Mouse (Mus musculus) urinary bladder, postnatal 25 days (tissue): ENCODE measurements around the gene Slc22a30.
"Not testable (repeated sequence)": the region's sequence is repeated elsewhere in the genome, so short reads cannot be mapped to it uniquely, and the experiment has no call there.

ENCODE experiments used
- DNase-seq: peaks from one replicate; pipeline ENCODE4 v3.0.0; 2022; ENCODE audit warnings: low spot score

Slc22a30 gene

GRCm38 (mm10) chr19:8405011-8405410 is at the start of gene Slc22a30:
TSS of gene Slc22a30 (minus strand) at chr19:8405111.
- DNase-seq, result not testable (repeated sequence)

DNA sequence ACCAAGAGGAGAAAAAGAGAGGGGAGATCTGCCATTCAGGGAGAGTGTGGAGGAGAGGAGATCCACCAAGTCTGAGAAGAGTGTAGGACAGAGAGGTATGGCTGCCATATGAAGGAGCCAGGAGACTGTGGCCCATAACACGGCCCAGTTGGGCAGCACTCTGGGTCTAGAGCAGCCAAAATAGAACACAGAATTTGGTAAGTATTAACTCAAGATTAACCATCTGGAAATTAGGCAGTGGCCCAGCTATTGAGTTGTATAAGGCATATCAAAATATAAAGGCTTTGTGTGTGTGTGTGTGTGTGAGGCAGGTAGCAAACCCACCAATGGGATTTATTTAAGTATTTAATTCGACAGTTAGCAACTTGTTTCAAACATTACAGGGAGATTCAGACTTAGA is 43.4 kb upstream of the Slc22a30 start:
- no peak for DNase-seq

DNA sequence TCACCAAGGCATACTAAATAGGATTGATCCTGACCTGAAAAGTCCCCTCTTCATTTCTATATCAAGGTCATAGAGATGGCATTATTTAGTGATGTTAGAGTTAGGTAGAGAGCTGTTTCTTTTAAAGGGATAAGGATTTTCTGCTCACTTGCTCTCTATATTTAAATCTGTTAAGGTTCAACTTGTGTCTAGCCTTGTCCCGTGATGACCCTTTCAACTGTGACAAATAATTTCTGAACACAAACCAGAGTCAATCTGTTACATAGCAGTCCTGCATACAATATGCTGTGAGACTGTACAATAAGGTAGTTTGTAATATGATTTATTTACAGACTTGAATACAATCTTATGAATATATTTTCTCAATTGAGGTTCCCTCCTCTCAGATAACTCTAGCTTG is 42.6 kb upstream of the Slc22a30 start:
- no peak for DNase-seq

DNA sequence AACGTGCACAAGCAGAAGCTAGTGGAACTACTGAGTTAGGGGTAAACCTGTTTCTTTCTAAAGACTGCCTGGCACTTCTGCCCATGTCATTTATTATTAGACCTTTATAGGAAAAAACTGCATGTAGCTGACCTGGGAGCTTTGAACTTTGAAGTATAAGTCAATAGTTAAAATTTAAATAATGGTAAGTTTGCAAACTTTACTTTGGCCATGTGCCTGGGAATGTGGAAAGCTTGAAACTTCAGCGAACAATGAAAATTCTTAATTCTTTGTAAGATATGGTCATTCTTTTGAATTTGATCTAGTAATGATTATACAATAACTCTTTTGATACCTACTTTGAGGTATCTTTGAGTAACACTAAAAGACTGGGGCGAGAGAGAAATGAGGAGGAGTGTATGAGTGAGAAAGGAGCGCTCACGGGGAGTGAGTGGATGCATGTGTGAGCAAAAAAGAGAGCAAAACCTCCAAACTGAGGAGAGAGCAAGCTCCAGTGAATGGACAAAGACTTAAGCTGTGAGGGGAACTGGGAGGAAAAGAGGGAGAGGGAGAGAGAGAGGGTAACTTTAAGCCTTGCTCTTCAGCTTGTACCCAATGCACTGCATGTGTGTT is 26.2 kb upstream of the Slc22a30 start:
- DNase-seq, result no peak

- DNase-seq, result not testable (repeated sequence)
Measured at GRCm38 (mm10) chr19:8407290-8408021, 2.5 kb upstream of the Slc22a30 start.
